Mouse (Mus musculus) Patski (cell line): ENCODE measurements around the gene 4930524N10Rik. TPM values are rescaled to one million over a fixed set of nuclear protein-coding genes. Genes with fewer than 3 reads are reported as not detected.

ENCODE experiments used
- ATAC-seq: fragments of 100-300 bp; one replicate; pipeline ENCODE4 v1.8.0; 2021
- CTCF ChIA-PET: fragments of 350-600 bp; sonication (Branson Sonifier 250); formaldehyde crosslinking; loops from one replicate; lab custom pipeline; 2022; ENCODE audit warnings: inconsistent platforms; lab: Charles Lee
- POLR2A ChIA-PET: fragments of 350-600 bp; sonication (Branson Sonifier 250); formaldehyde crosslinking; loops from one replicate; lab custom pipeline; 2022; ENCODE audit warnings: antibody characterized with exemption, inconsistent platforms; lab: Charles Lee
- DNase-seq: peaks from one replicate; pipeline ENCODE4 v3.0.0-alpha.2; 2011; ENCODE audit warnings: low read depth, low spot score
- H3K27me3 ChIP-seq: fragments of 371-371 bp; one replicate; pipeline ENCODE4 v1.5.1; 2021
- CTCF ChIP-seq: fragments of 100-300 bp; IDR thresholded peaks from one replicate; pipeline ENCODE4 v1.5.1; 2021
- in situ Hi-C: fragments of 300-500 bp; cut with MboI; formaldehyde crosslinking; loops from 3 replicates; pipeline ENCODE4 v1.11.1; 2018; ENCODE audit warnings: low pct_unique_long_range_greater_than_20kb, mixed read lengths
- polyA plus RNA-seq: library from polyadenylated mRNA; unstranded; gene quantifications from one replicate; pipeline ENCODE4 v1.2.3, GENCODE M21; 2021

4930524N10Rik gene
- polyA plus RNA-seq: not detected

DNA sequence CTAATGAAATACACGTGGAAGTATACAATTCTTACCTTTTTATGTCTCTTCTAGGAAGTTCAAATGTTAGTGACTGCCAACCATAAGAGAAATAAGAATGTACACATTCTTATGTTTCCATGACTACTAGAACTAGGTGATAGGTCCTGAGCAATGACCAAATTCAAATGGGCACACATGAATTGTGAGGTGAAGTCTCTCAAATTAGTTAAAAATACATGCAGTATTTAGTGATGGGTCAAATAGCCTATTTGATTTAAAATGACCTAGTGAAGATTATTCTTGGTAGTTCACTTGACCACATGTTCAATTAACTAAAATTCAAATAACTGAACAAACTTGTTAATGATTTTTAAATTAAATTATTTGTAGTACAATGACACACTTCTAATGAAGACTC lies at the start of gene 4930524N10Rik:
TSS of gene 4930524N10Rik (minus strand) at position 101 of the 400 bp plus-strand sequence.
- ATAC-seq (no peak), DNase-seq (no peak)
- POLR2A ChIA-PET: no interaction called here
- TF ChIP-seq CTCF: no peak
- CTCF ChIA-PET: no interaction called here
- in situ Hi-C loops: no loop called here
- H3K27me3 ChIP-seq: no peaks in the 10 kb centered on the region

DNA sequence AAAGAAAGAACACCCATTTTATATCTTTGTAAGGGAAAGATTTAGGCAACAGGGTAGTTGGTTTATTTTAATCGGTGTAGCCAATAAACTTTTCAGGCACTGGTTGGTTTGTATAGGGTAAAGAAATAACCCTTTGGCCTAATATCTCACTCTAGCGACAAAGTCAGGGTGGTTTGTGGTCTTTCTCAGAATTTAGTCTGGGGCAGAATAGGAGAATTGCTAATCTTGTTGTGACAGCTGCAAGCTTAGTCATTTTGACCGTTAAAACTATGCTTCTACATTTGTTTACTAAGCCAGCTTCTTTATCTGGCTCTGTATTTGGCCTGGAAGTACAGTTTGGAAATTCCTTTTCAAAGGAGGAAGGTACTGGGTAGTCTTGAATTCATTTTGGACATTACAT lies 6.8 kb upstream of the 4930524N10Rik start:
- CTCF ChIA-PET: no interaction called here
- no peak for DNase-seq
- in situ Hi-C loops: no loop called here
- POLR2A ChIA-PET: no interaction called here
- no peak for ATAC-seq
- no peak for TF ChIP-seq CTCF
- H3K27me3 ChIP-seq: no peaks in the 10 kb centered on the region

DNA sequence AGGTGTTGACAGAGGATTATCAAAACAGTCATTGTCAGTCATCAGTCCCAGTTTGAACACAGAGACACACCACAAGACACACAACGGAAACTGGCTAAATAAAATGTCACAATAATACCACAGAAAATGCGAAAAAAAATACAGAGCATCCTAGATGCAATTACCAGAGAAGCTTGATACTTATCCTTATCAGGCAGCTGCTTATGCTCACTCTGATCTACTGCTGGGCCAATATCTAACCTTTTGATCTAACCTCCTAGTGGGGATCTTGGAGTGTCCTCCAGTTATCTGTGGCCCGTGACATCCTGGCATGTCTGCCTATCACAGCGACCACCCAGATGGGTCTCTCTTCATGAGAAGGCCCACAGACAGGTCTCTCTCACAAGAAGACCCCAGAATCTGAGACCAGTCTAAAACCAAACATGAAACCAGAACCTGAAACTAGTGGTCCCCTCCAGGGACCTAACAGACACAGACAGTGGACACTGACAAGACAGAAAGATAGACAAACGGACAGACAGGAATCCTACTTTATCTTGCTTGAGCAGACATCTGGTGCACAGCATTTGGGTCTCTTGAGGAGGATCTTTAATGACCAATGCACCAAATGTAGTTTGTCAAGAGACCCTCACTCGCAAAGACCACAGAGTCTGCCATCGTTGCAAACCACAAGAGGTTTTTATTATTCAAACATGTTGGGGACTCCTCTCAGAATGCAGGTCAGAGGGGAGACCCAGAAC lies 6.3 kb upstream of the 4930524N10Rik start:
- ChIA-PET CTCF (no interaction called here), POLR2A (no interaction called here)
- ATAC-seq: no peak
- TF ChIP-seq CTCF: no peak
- in situ Hi-C loops: no loop called here
- no peak for DNase-seq
- no peaks in the 10 kb centered on the region for H3K27me3 ChIP-seq

DNA sequence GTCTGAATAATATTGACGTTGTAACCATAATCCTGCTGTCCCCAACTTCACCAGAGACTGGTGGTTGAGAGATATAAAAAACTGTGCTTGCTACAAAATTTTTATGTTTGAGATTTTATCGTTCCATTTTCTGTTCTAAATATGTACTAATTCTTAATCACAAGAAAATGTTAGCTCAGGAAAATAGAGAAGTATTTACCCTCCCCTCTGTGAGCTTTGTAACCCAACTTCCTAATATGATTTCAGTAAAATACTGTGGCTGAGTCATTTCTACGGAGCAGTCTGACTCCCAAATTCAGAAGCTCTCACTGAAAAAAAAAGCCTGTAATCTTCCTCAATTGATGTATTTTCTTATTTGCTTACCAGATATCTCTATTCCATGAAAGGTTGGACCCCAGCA lies 4.7 kb upstream of the 4930524N10Rik start:
- in situ Hi-C loops: no loop called here
- ChIA-PET POLR2A (no interaction called here), CTCF (no interaction called here)
- DNase-seq (no peak), ATAC-seq (no peak)
- no peak for TF ChIP-seq CTCF
- H3K27me3 ChIP-seq: no peaks in the 10 kb centered on the region

Other genes with a start within 250 kb of the 4930524N10Rik start
- gene Gm15140, start 222.7 kb downstream of the 4930524N10Rik start, polyA plus RNA-seq: not detected
- gene Samt4, start 138.6 kb upstream of the 4930524N10Rik start, polyA plus RNA-seq: not detected
- not detected for gene Samt2, start 236.0 kb upstream of the 4930524N10Rik start, polyA plus RNA-seq